Mouse (Mus musculus) MEL (cell line): ENCODE measurements at regions not wholly inside any gene's neighbourhood (a gene's known extent, or its start where the extent isn't known, plus 50 kb on each side); places are given as distances from the start of the nearest gene placed in this dataset.

ENCODE experiments used
- DNase-seq: peaks from one replicate; pipeline ENCODE4 v3.0.0; 2011; ENCODE audit warnings: low read depth, low spot score
- H3K27ac ChIP-seq: 2 replicates; pipeline ENCODE4 v1.5.1; 2012; ENCODE audit warnings: low read depth, mild to moderate bottlenecking, control low read depth, low read length, moderate library complexity; ENCODE audit not compliant: control insufficient read depth
- H3K27me3 ChIP-seq, 2 experiments: fragments of 150-350 bp in 1 of 2; sonication (generic) in 1 of 2; 2 replicates each; pipeline ENCODE4 v1.6.1; 2012; ENCODE audit warnings: low read length in 2 of 2, mild to moderate bottlenecking in 2 of 2, improper control_type of control experiment in 1 of 2, moderate library complexity in 1 of 2; ENCODE audit not compliant: insufficient read depth in 2 of 2, control insufficient read depth in 1 of 2
- H3K36me3 ChIP-seq, 2 experiments: 2 replicates each; pipeline ENCODE4 v1.6.1; 2012 to 2014; ENCODE audit warnings: low read length in 2 of 2, improper control_type of control experiment in 1 of 2, inconsistent platforms in 1 of 2, mild to moderate bottlenecking in 1 of 2; ENCODE audit not compliant: insufficient read depth in 2 of 2, control insufficient read depth in 1 of 2
- H3K4me1 ChIP-seq, 2 experiments: fragments of 150-350 bp in 1 of 2; sonication (generic) in 1 of 2; 2 replicates each; pipeline ENCODE4 v1.6.1; 2012; ENCODE audit warnings: low read length in 2 of 2, improper control_type of control experiment in 1 of 2, mild to moderate bottlenecking in 1 of 2; ENCODE audit not compliant: insufficient read depth in 2 of 2, control insufficient read depth in 1 of 2
- H3K4me3 ChIP-seq, 2 experiments: fragments of 150-350 bp in 1 of 2; sonication (generic) in 1 of 2; 2 replicates each; pipeline ENCODE4 v1.5.1; 2012; ENCODE audit warnings: low read depth in 2 of 2, low read length in 2 of 2, mild to moderate bottlenecking in 2 of 2, moderate library complexity in 2 of 2, control low read depth in 1 of 2, improper control_type of control experiment in 1 of 2; ENCODE audit not compliant: control insufficient read depth in 1 of 2, insufficient read depth in 1 of 2
- H3K79me2 ChIP-seq: 2 replicates; pipeline ENCODE4 v1.6.1; 2012; ENCODE audit warnings: mild to moderate bottlenecking, low read length, moderate library complexity; ENCODE audit not compliant: control insufficient read depth, poor library complexity, insufficient read depth
- H3K9ac ChIP-seq: 2 replicates; pipeline ENCODE4 v1.6.1; 2012; ENCODE audit warnings: low read depth, mild to moderate bottlenecking, control low read depth, low read length, moderate library complexity; ENCODE audit not compliant: control insufficient read depth, poor library complexity, severe bottlenecking
- H3K9me3 ChIP-seq: fragments of 150-350 bp; sonication (generic); replicated peaks from 2 replicates; pipeline ENCODE4 v1.6.1; 2012; ENCODE audit warnings: mild to moderate bottlenecking, low read length, improper control_type of control experiment, moderate library complexity; ENCODE audit not compliant: insufficient read depth
- CHD2 ChIP-seq: IDR thresholded peaks from 2 replicates; pipeline ENCODE4 v1.6.1; 2011; ENCODE audit warnings: low read length, improper control_type of control experiment
- CTCF ChIP-seq, 3 experiments: IDR thresholded peaks in 2 of 3; conservative IDR thresholded peaks in 1 of 3; 2 replicates each; pipeline ENCODE4 v1.5.1; 2011 to 2012; ENCODE audit warnings: low read length in 3 of 3, low read depth in 2 of 3, mild to moderate bottlenecking in 2 of 3, improper control_type of control experiment in 1 of 3, inconsistent platforms in 1 of 3, mixed read lengths in 1 of 3, moderate library complexity in 1 of 3; ENCODE audit not compliant: control insufficient read depth in 1 of 3, insufficient read depth in 1 of 3, poor library complexity in 1 of 3, severe bottlenecking in 1 of 3
- ELF1 ChIP-seq: IDR thresholded peaks from 2 replicates; pipeline ENCODE4 v1.6.1; 2014; ENCODE audit warnings: low read depth, mild to moderate bottlenecking, inconsistent platforms, low read length, improper control_type of control experiment, moderate library complexity
- EP300 ChIP-seq, 2 experiments: IDR thresholded peaks; 2 replicates each; pipeline ENCODE4 v1.6.1; 2011; ENCODE audit warnings: improper control_type of control experiment in 2 of 2, low read length in 2 of 2, low read depth in 1 of 2, mild to moderate bottlenecking in 1 of 2
- ETS1 ChIP-seq: IDR thresholded peaks from 2 replicates; pipeline ENCODE4 v1.6.1; 2012; ENCODE audit warnings: low read depth, mild to moderate bottlenecking, inconsistent platforms, low read length, improper control_type of control experiment, moderate library complexity
- GATA1 ChIP-seq: IDR thresholded peaks from 2 replicates; pipeline ENCODE4 v1.6.1; 2011; ENCODE audit warnings: low read depth, low read length, improper control_type of control experiment
- JUND ChIP-seq: IDR thresholded peaks from 2 replicates; pipeline ENCODE4 v1.6.1; 2011; ENCODE audit warnings: low read depth, mild to moderate bottlenecking, improper control_type of control experiment, low read length
- KAT2A ChIP-seq: conservative IDR thresholded peaks from 2 replicates; pipeline ENCODE4 v1.6.1; 2012; ENCODE audit warnings: low read depth, low read length, improper control_type of control experiment, inconsistent platforms
- MAX ChIP-seq: IDR thresholded peaks from 2 replicates; pipeline ENCODE4 v1.6.1; 2011; ENCODE audit warnings: low read length, improper control_type of control experiment
- MXI1 ChIP-seq: IDR thresholded peaks from 2 replicates; pipeline ENCODE4 v1.6.1; 2011; ENCODE audit warnings: mild to moderate bottlenecking, low read depth, low read length, improper control_type of control experiment
- MYB ChIP-seq: IDR thresholded peaks from 2 replicates; pipeline ENCODE4 v1.6.1; 2011; ENCODE audit warnings: mild to moderate bottlenecking, low read depth, low read length, improper control_type of control experiment
- NELFE ChIP-seq: IDR thresholded peaks from 2 replicates; pipeline ENCODE4 v1.6.1; 2011; ENCODE audit warnings: low read depth, low read length, improper control_type of control experiment
- NRF1 ChIP-seq: IDR thresholded peaks from 2 replicates; pipeline ENCODE4 v1.6.1; 2014; ENCODE audit warnings: low read depth, mild to moderate bottlenecking, inconsistent platforms, low read length, improper control_type of control experiment, moderate library complexity; ENCODE audit not compliant: poor library complexity, insufficient read depth, severe bottlenecking
- POLR2A ChIP-seq, 2 experiments: IDR thresholded peaks; 2 replicates each; pipeline ENCODE4 v1.6.1; 2011 to 2012; ENCODE audit warnings: low read length in 2 of 2, mild to moderate bottlenecking in 2 of 2, control low read depth in 1 of 2, improper control_type of control experiment in 1 of 2, low read depth in 1 of 2, moderate library complexity in 1 of 2; ENCODE audit not compliant: control insufficient read depth in 1 of 2, insufficient read depth in 1 of 2, poor library complexity in 1 of 2
- POLR2AphosphoS2 ChIP-seq: IDR thresholded peaks from 2 replicates; pipeline ENCODE4 v1.6.1; 2011; ENCODE audit warnings: low read length, improper control_type of control experiment
- RAD21 ChIP-seq: IDR thresholded peaks from 2 replicates; pipeline ENCODE4 v1.6.1; 2011; ENCODE audit warnings: mild to moderate bottlenecking, low read depth, low read length, improper control_type of control experiment
- RCOR1 ChIP-seq: IDR thresholded peaks from 2 replicates; pipeline ENCODE4 v1.6.1; 2012; ENCODE audit warnings: low read depth, mild to moderate bottlenecking, inconsistent platforms, low read length, improper control_type of control experiment
- TAL1 ChIP-seq: IDR thresholded peaks from 2 replicates; pipeline ENCODE4 v1.6.1; 2012; ENCODE audit warnings: mild to moderate bottlenecking, inconsistent platforms, low read length, moderate library complexity, mixed read lengths
- TCF12 ChIP-seq: IDR thresholded peaks from 2 replicates; pipeline ENCODE4 v1.6.1; 2014; ENCODE audit warnings: low read depth, mild to moderate bottlenecking, inconsistent platforms, low read length, improper control_type of control experiment, moderate library complexity
- UBTF ChIP-seq: IDR thresholded peaks from 2 replicates; pipeline ENCODE4 v1.6.1; 2012; ENCODE audit warnings: low read depth, mild to moderate bottlenecking, inconsistent platforms, low read length, improper control_type of control experiment, moderate library complexity, borderline replicate concordance; ENCODE audit not compliant: insufficient read depth
- USF1 ChIP-seq: IDR thresholded peaks from 2 replicates; pipeline ENCODE4 v1.6.1; 2014; ENCODE audit warnings: low read depth, mild to moderate bottlenecking, inconsistent platforms, low read length, improper control_type of control experiment, moderate library complexity
- ZKSCAN1 ChIP-seq: IDR thresholded peaks from 2 replicates; pipeline ENCODE4 v1.6.1; 2012; ENCODE audit warnings: low read depth, mild to moderate bottlenecking, inconsistent platforms, low read length, improper control_type of control experiment, moderate library complexity
- ZNF384 ChIP-seq: IDR thresholded peaks from 2 replicates; pipeline ENCODE4 v1.6.1; 2012; ENCODE audit warnings: low read depth, mild to moderate bottlenecking, inconsistent platforms, low read length, improper control_type of control experiment

DNA sequence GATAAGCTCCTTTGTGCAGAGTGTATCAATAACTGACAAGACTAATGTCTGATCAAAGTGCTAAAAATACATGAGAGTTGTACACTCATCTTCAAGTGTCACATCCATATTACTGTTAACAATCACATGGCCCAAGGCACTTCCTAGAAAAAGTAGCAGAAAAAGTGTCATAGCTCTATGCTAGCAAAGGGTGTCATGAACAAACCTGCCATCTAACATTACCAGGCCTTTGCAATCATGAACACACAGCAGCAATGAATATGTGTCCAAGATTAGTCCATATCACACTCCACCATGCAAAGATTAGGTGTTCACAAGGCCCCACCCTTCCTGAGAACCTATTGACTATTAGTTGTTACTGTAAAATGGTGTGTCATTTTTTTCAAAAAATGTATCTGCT lies 359.6 kb downstream of the Pom121l12 start:
- H3K9me3 ChIP-seq, result no peaks in the 10 kb centered on the region
- H3K4me1 ChIP-seq, result peaks cover 4 to 9% of the 10 kb centered on the region in 2 experiments; a peak in 3 of 4 replicates
- no peak for TF ChIP-seq POLR2AphosphoS2
- TF ChIP-seq RCOR1, result peak; percentile 60; the same call in 1 of the 2 replicates
- TF ChIP-seq MAX, result peak; percentile 44; the same call in 1 of the 2 replicates
- TF ChIP-seq MYB, result no peak; the same call in 1 of the 2 replicates
- peak; percentile 21; the same call in 1 of the 2 replicates for TF ChIP-seq NELFE
- TF ChIP-seq USF1, result peak; percentile 61; the same call in 1 of the 2 replicates
- peak; percentile 92 for TF ChIP-seq TCF12
- TF ChIP-seq MXI1, result peak; percentile 54; the same call in 1 of the 2 replicates
- peak; percentile 59 for TF ChIP-seq ETS1
- peak; percentile 86 to 88 for TF ChIP-seq EP300 (IDR thresholded peaks at IDR 0.05; ENCODE audit: low read depth in 1 of 2, low read length in 2 of 2)
- 0 out of 2 replicates have a peak, but pooled peaks have one; percentile 33 for TF ChIP-seq ELF1
- no peak for TF ChIP-seq UBTF
- TF ChIP-seq KAT2A, result peak; percentile 19; the same call in 1 of the 2 replicates
- peak; percentile 42 for TF ChIP-seq TAL1
- no peak for TF ChIP-seq ZKSCAN1
- TF ChIP-seq GATA1, result peak; percentile 87
- no peak for TF ChIP-seq POLR2A (IDR thresholded peaks at IDR 0.05; ENCODE audit: control insufficient read depth in 1 of 2, insufficient read depth in 1 of 2, low read depth in 1 of 2, low read length in 2 of 2, poor library complexity in 1 of 2)
- peak; percentile 44; the same call in 1 of the 2 replicates for TF ChIP-seq ZNF384
- no peak for TF ChIP-seq JUND
- no peak for TF ChIP-seq RAD21
- no peak for TF ChIP-seq CHD2
- no peak for TF ChIP-seq CTCF (IDR thresholded peaks at IDR 0.05 in 2 of 3, conservative IDR thresholded peaks at IDR 0.05 in 1 of 3; ENCODE audit: control insufficient read depth in 1 of 3, insufficient read depth in 1 of 3, low read depth in 2 of 3, low read length in 3 of 3, poor library complexity in 1 of 3, severe bottlenecking in 1 of 3)
- no peak for TF ChIP-seq NRF1
- H3K9ac ChIP-seq, result no peak overlapping the region
- no peaks in the 10 kb centered on the region for H3K27me3 ChIP-seq
- no peaks in the 10 kb centered on the region for H3K79me2 ChIP-seq
- H3K27ac ChIP-seq, result no peak overlapping the region
- peaks cover 0 to 12% of the 10 kb centered on the region in 2 experiments; a peak in 2 of 4 replicates for H3K36me3 ChIP-seq
- no peak overlapping the region for H3K4me3 ChIP-seq
- DNase-seq, result peak; percentile 79
